13 mouse cellular contexts compared by ENCODE assay signal in the genomic region with DNA sequence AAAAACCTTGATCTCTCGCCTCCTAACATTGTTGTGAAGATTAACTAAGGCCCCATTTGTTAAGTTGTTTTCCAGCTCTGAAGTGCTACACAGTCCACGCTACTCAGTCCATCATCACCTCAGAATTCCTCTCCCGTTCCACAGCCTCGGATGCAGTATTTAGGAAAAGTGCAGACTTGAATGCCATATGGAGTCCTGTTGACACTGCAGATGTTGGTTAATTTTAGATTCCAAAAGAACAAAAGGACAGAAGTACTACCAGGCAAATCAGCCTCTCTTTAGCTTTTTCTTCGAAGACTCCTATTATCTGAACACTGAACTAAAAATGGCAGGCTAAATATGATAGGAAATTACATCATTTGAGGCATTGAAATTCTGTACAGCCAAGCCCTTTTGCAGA.
"Had no signal": no experiment of that assay in that cellular context is flagged by ENCODE, and none has a peak within 500 bp of the region (broad histone marks: within the 10 kb centered on the region; RNA-seq: fewer than 3 reads in every experiment).

No protein-coding gene starts in this region.

- H3K9me3 ChIP-seq: limb, embryonic 12.5 days; liver, embryonic 13.5 days; lung, embryonic 15.5 days; midbrain, embryonic 12.5 days; neural tube, embryonic 13.5 days; stomach, embryonic 15.5 days had no signal

- H3K4me2 ChIP-seq: limb, embryonic 12.5 days; liver, embryonic 13.5 days; lung, embryonic 15.5 days; midbrain, embryonic 12.5 days; neural tube, embryonic 13.5 days; stomach, embryonic 15.5 days had no signal

- ATAC-seq: liver, postnatal 0 days; midbrain, embryonic 16.5 days had no signal

- H3K4me3 ChIP-seq: left cerebral cortex, adult 2 months; limb, embryonic 12.5 days; liver, embryonic 13.5 days; lung, embryonic 15.5 days; midbrain, embryonic 12.5 days; neural tube, embryonic 13.5 days; stomach, embryonic 15.5 days had no signal

- H3K4me1 ChIP-seq: lung, embryonic 15.5 days; midbrain, embryonic 12.5 days; neural tube, embryonic 13.5 days; stomach, embryonic 15.5 days had no signal

- H3K36me3 ChIP-seq: limb, embryonic 12.5 days; liver, embryonic 13.5 days; lung, embryonic 15.5 days; midbrain, embryonic 12.5 days; neural tube, embryonic 13.5 days; stomach, embryonic 15.5 days had no signal

- DNase-seq: kidney, postnatal 25 days; liver; liver, embryonic 13.5 days; liver, postnatal 0 days; lung, postnatal 14 days; right cerebral cortex, postnatal 14 days had no signal

- H3K27me3 ChIP-seq: limb, embryonic 12.5 days; lung, embryonic 15.5 days; midbrain, embryonic 12.5 days; neural tube, embryonic 13.5 days; stomach, embryonic 15.5 days had no signal

- H3K9ac ChIP-seq: limb, embryonic 12.5 days; liver, embryonic 13.5 days; liver, postnatal 0 days; lung, embryonic 15.5 days; midbrain, embryonic 12.5 days; neural tube, embryonic 13.5 days; stomach, embryonic 15.5 days had no signal

- H3K27ac ChIP-seq: left cerebral cortex, adult 2 months; limb, embryonic 12.5 days; liver, embryonic 13.5 days; lung, embryonic 15.5 days; midbrain, embryonic 12.5 days; neural tube, embryonic 13.5 days; stomach, embryonic 15.5 days had no signal
